Comparison of ENCODE assay signal across 8 mouse cellular contexts in genomic region chr17:84956441-84956840, GRCm38 (mm10). TPM values are rescaled to one million over a fixed set of nuclear protein-coding genes. Genes with fewer than 3 reads are reported as not detected.
DNase-seq lines count a peak whose midpoint lies in the region; ATAC-seq and TF ChIP-seq lines count a peak whose summit lies in the region.

Ppm1b (plus strand) TSS chr17:84956741.

- peaks cover 1% of the 10 kb centered on the region for H3K4me1 ChIP-seq in lung, adult 2 months (ENCODE audit: control insufficient read depth, insufficient read depth, low read length)
- peaks cover 8% of the 10 kb centered on the region for H3K4me1 ChIP-seq in brown adipose tissue, adult 24 weeks (ENCODE audit: control insufficient read depth, insufficient read depth, insufficient read length, low read length)
- peaks cover 17% of the 10 kb centered on the region for H3K4me1 ChIP-seq in midbrain, embryonic 11.5 days (ENCODE audit: control insufficient read depth, insufficient read depth, low read length)

- H3K36me3 ChIP-seq in midbrain, embryonic 11.5 days (ENCODE audit: control insufficient read depth, insufficient read depth, low read length) = no peaks in the 10 kb centered on the region

- ATAC-seq in midbrain, embryonic 11.5 days (ENCODE audit: low FRiP score) = no peak

- 32% methylated on average over 9 of the region's 9 CpGs for WGBS in lung, adult 2 months
- WGBS in midbrain, embryonic 11.5 days = 32% methylated on average over 9 of the region's 9 CpGs

- no peak for TF ChIP-seq CTCF in lung, adult 2 months (IDR thresholded peaks at IDR 0.05; ENCODE audit: insufficient read depth, low read length)

- peak within 1 kb of the TSS; percentile 63 for H3K9ac ChIP-seq in midbrain, embryonic 11.5 days (ENCODE audit: low read length)

- H3K9me3 ChIP-seq in midbrain, embryonic 11.5 days (ENCODE audit: control insufficient read depth, low read length) = no peaks in the 10 kb centered on the region

- H3K4me2 ChIP-seq in midbrain, embryonic 11.5 days = peak within 1 kb of the TSS; percentile 79

- peak within 1 kb of the TSS; percentile 83 for H3K27ac ChIP-seq in brown adipose tissue, adult 24 weeks (replicated peaks; ENCODE audit: low read depth, low read length)
- H3K27ac ChIP-seq in midbrain, embryonic 11.5 days (ENCODE audit: low read depth, low read length) = peak within 1 kb of the TSS; percentile 81

- no peaks in the 10 kb centered on the region for H3K27me3 ChIP-seq in midbrain, embryonic 11.5 days (ENCODE audit: control insufficient read depth, insufficient read depth, low read length)

- no peak for TF ChIP-seq POLR2A in lung, adult 2 months (IDR thresholded peaks at IDR 0.05; ENCODE audit: borderline replicate concordance, extremely low read depth, low read depth, low read length)

- H3K4me3 ChIP-seq in lung, adult 2 months (replicated peaks; ENCODE audit: extremely low read depth, low read depth, low read length) = peak within 1 kb of the TSS; percentile 95
- peak within 1 kb of the TSS; percentile 62 for H3K4me3 ChIP-seq in brown adipose tissue, adult 24 weeks (ENCODE audit: insufficient read depth, low read depth, low read length)
- peak within 1 kb of the TSS; percentile 98 for H3K4me3 ChIP-seq in midbrain, embryonic 11.5 days (ENCODE audit: low read depth, low read length)

- DNase-seq in lung, adult 2 months = no peak
- no peak for DNase-seq in lung, postnatal 25 days (ENCODE audit: low spot score)
- no peak for DNase-seq in heart, adult 8-10 months (ENCODE audit: low spot score)
- DNase-seq in layer of hippocampus, adult 8-10 months (ENCODE audit: low spot score in 2 of 2) = no peak
- peak; percentile 86 for DNase-seq in midbrain, embryonic 11.5 days (ENCODE audit: low spot score, missing footprints)
- DNase-seq in thymus, postnatal 25 days = no peak
- no peak for DNase-seq in frontal cortex, postnatal 25 days (ENCODE audit: low spot score in 2 of 2)

RNA-seq across cellular contexts. Expression of gene Ppm1b, which starts in this region (rescaled TPM):
- polyA plus RNA-seq in lung, adult 2 months (2012; rRNA removed) = 19.0 and 34.3 TPM in 2 replicates
- polyA plus RNA-seq in brown adipose tissue, adult 24 weeks (2012; ENCODE audit: insufficient read depth, insufficient read length, missing spikeins) = 82.8 and 117 TPM in 2 replicates
- 100 to 1,000 TPM; 114 to 144 (median 130) TPM for total RNA-seq in heart, adult 8-10 months (2022)
- 100 to 1,000 TPM; 114 to 117 (median 116) TPM for total RNA-seq in layer of hippocampus, adult 8-10 months (2022)
- 99.3 and 102 TPM in 2 replicates for polyA plus RNA-seq in midbrain, embryonic 11.5 days (2014; fragmentation: Nextera tagmentation; extraction: Ambion mirVana)
